Mouse (Mus musculus): ENCODE measurements around the gene Rchy1.

- TF ChIP-seq CTCF (IDR thresholded peaks at IDR 0.05; ENCODE audit: extremely low read depth, insufficient read depth, low read length) (no peak), POLR2A (IDR thresholded peaks at IDR 0.05; ENCODE audit: extremely low read depth, insufficient read depth, low read length) (no peak)
These were observed 30.2 kb upstream of the Rchy1 start for GRCm38 (mm10) chr5:91993061-91993460.
